Mouse (Mus musculus): ENCODE data around the gene Inpp4b. TPM values are rescaled to one million over a fixed set of nuclear protein-coding genes. Genes with fewer than 3 reads are reported as not detected.

Inpp4b gene
- total RNA-seq, 2 experiments from 2014 or later, result 4.1 to 8.0 TPM

- ATAC-seq (ENCODE audit: poor library complexity, severe bottlenecking), result no peak
These were observed 473.2 kb downstream of the Inpp4b start for GRCm38 (mm10) chr8:81815551-81815950.

GRCm38 (mm10) chr8:81823121-81823520 lies 480.8 kb downstream of the Inpp4b start:
- no peak for ATAC-seq (ENCODE audit: poor library complexity, severe bottlenecking)

GRCm38 (mm10) chr8:81824975-81825374 lies 482.6 kb downstream of the Inpp4b start:
- no peak for ATAC-seq (ENCODE audit: poor library complexity, severe bottlenecking)

GRCm38 (mm10) chr8:81826406-81826805 lies 484.1 kb downstream of the Inpp4b start:
- no peak for ATAC-seq (ENCODE audit: poor library complexity, severe bottlenecking)

GRCm38 (mm10) chr8:81827306-81827913 lies 485.1 kb downstream of the Inpp4b start:
- ATAC-seq (ENCODE audit: poor library complexity, severe bottlenecking), result no peak

GRCm38 (mm10) chr8:81831430-81831829 lies 489.1 kb downstream of the Inpp4b start:
- no peak for ATAC-seq (ENCODE audit: poor library complexity, severe bottlenecking)

GRCm38 (mm10) chr8:81833852-81834251 lies 491.5 kb downstream of the Inpp4b start:
- ATAC-seq (ENCODE audit: poor library complexity, severe bottlenecking), result no peak

- no peak for ATAC-seq (ENCODE audit: poor library complexity, severe bottlenecking)
These were observed 498.2 kb downstream of the Inpp4b start for GRCm38 (mm10) chr8:81840512-81840911.

- ATAC-seq (ENCODE audit: poor library complexity, severe bottlenecking), result no peak
These were observed 502.0 kb downstream of the Inpp4b start for GRCm38 (mm10) chr8:81844104-81844982.

GRCm38 (mm10) chr8:81847929-81848328 lies 505.6 kb downstream of the Inpp4b start:
- ATAC-seq (ENCODE audit: poor library complexity, severe bottlenecking), result no peak

- ATAC-seq (ENCODE audit: poor library complexity, severe bottlenecking), result no peak
These were observed 507.6 kb downstream of the Inpp4b start for GRCm38 (mm10) chr8:81849976-81850375.

- ATAC-seq (ENCODE audit: poor library complexity, severe bottlenecking), result no peak
These were observed 510.8 kb downstream of the Inpp4b start for GRCm38 (mm10) chr8:81853184-81853583.

GRCm38 (mm10) chr8:81854543-81854942 lies 512.2 kb downstream of the Inpp4b start:
- ATAC-seq (ENCODE audit: poor library complexity, severe bottlenecking), result 0 out of 2 replicates have a peak, but pooled peaks have one; percentile 24

- no peak for ATAC-seq (ENCODE audit: poor library complexity, severe bottlenecking)
These were observed 512.7 kb downstream of the Inpp4b start for GRCm38 (mm10) chr8:81855009-81855408.

GRCm38 (mm10) chr8:81856120-81856519 lies 513.8 kb downstream of the Inpp4b start:
- no peak for ATAC-seq (ENCODE audit: poor library complexity, severe bottlenecking)

- ATAC-seq (ENCODE audit: poor library complexity, severe bottlenecking), result no peak
These were observed 514.3 kb downstream of the Inpp4b start for GRCm38 (mm10) chr8:81856608-81857007.

GRCm38 (mm10) chr8:81858393-81858792 lies 516.0 kb downstream of the Inpp4b start:
- ATAC-seq (ENCODE audit: poor library complexity, severe bottlenecking), result no peak

GRCm38 (mm10) chr8:81859805-81860204 lies 517.4 kb downstream of the Inpp4b start:
- ATAC-seq (ENCODE audit: poor library complexity, severe bottlenecking), result no peak

GRCm38 (mm10) chr8:81861311-81861710 lies 519.0 kb downstream of the Inpp4b start:
- ATAC-seq (ENCODE audit: poor library complexity, severe bottlenecking), result no peak

- ATAC-seq (ENCODE audit: poor library complexity, severe bottlenecking), result no peak
These were observed 520.4 kb downstream of the Inpp4b start for GRCm38 (mm10) chr8:81862738-81863137.

GRCm38 (mm10) chr8:81864318-81864717 lies 522.0 kb downstream of the Inpp4b start:
- no peak for ATAC-seq (ENCODE audit: poor library complexity, severe bottlenecking)

- ATAC-seq (ENCODE audit: poor library complexity, severe bottlenecking), result no peak
These were observed 523.3 kb downstream of the Inpp4b start for GRCm38 (mm10) chr8:81865664-81866063.

All from megakaryocyte, adult 5-6 weeks (primary cell).